26 mouse cellular contexts compared by ENCODE assay signal in the genomic region with DNA sequence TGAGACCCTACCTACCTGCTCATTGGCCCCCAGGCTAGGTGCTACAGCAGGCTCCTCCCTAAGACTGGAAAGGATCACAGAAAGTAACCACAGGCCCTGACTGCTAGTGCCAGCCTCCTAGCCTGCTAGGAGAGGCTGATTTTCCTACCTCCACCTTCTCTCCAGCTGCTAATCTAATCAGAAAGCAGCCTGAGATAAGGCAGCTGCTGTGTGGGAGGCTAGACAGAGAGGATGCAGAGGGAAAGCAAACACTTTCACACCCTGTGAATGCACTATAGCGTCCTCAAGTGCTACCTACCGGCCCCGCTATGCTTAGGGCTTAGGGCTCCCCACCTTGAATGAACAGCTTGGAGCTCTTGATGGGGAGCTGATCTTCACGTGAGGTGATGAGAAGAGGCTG. TPM values are rescaled to one million over a fixed set of nuclear protein-coding genes. Genes with fewer than 3 reads are reported as not detected.
DNase-seq lines count a peak whose midpoint lies in the region; ATAC-seq and TF ChIP-seq lines count a peak whose summit lies in the region.
"Had no signal": no experiment of that assay in that cellular context is flagged by ENCODE, and none has a peak within 500 bp of the region (broad histone marks: within the 10 kb centered on the region; RNA-seq: fewer than 3 reads in every experiment).

No protein-coding gene starts in this region.

- no peak overlapping the region for H3K9ac ChIP-seq in kidney, embryonic 16.5 days (replicated peaks; ENCODE audit: low read length)
- no peak overlapping the region for H3K9ac ChIP-seq in MEL (ENCODE audit: control insufficient read depth, low read depth, low read length, poor library complexity, severe bottlenecking)
- no peak overlapping the region for H3K9ac ChIP-seq in stomach, embryonic 15.5 days
- H3K9ac ChIP-seq: forebrain, postnatal 0 days; heart, embryonic 15.5 days; liver, postnatal 0 days; neural tube, embryonic 15.5 days had no signal

- no peak for TF ChIP-seq EP300 in MEL (IDR thresholded peaks at IDR 0.05; ENCODE audit: low read depth in 1 of 2, low read length in 2 of 2)

- H3K79me2 ChIP-seq in MEL (ENCODE audit: control insufficient read depth, insufficient read depth, low read length, poor library complexity) = no peaks in the 10 kb centered on the region

- H3K4me2 ChIP-seq in kidney, embryonic 16.5 days (replicated peaks; ENCODE audit: low read depth, low read length) = no peak overlapping the region
- no peak overlapping the region for H3K4me2 ChIP-seq in stomach, embryonic 15.5 days
- H3K4me2 ChIP-seq: heart, embryonic 15.5 days; neural tube, embryonic 15.5 days had no signal

- WGBS in kidney, embryonic 16.5 days = 52% methylated on average over 4 of the region's 4 CpGs
- WGBS in stomach, embryonic 15.5 days = 51% methylated on average over 4 of the region's 4 CpGs
- WGBS in thymus, adult 2 months = 93% methylated on average over 4 of the region's 4 CpGs

- no peaks in the 10 kb centered on the region for H3K36me3 ChIP-seq in kidney, embryonic 16.5 days (ENCODE audit: insufficient read depth, low read length)
- H3K36me3 ChIP-seq in MEL (ENCODE audit: control insufficient read depth in 1 of 2, insufficient read depth in 2 of 2, low read length in 2 of 2) = no peaks in the 10 kb centered on the region
- H3K36me3 ChIP-seq in stomach, embryonic 15.5 days = no peaks in the 10 kb centered on the region
- H3K36me3 ChIP-seq in thymus, adult 2 months (ENCODE audit: control insufficient read depth, insufficient read depth, low read length) = no peaks in the 10 kb centered on the region
- H3K36me3 ChIP-seq: forebrain, embryonic 10.5 days; G1E; heart, embryonic 15.5 days; neural tube, embryonic 15.5 days had no signal

- H3K27ac ChIP-seq in gastrocnemius, adult 2 months = no peak overlapping the region
- H3K27ac ChIP-seq in kidney, embryonic 16.5 days (ENCODE audit: low read length) = 0 out of 2 replicates have a peak overlapping the region, but pooled peaks have one; percentile 54
- no peak overlapping the region for H3K27ac ChIP-seq in MEL (ENCODE audit: control insufficient read depth, low read depth, low read length)
- peak overlapping the region; percentile 61 for H3K27ac ChIP-seq in stomach, embryonic 15.5 days
- no peak overlapping the region for H3K27ac ChIP-seq in thymus, adult 2 months (ENCODE audit: control insufficient read depth, insufficient read depth, low read length)
- H3K27ac ChIP-seq: forebrain, embryonic 10.5 days; heart, adult 2 months; heart, embryonic 15.5 days; hindbrain, postnatal 0 days; neural tube, embryonic 15.5 days had no signal

- TF ChIP-seq POLR2A in MEL (IDR thresholded peaks at IDR 0.05; ENCODE audit: control insufficient read depth in 1 of 2, insufficient read depth in 1 of 2, low read depth in 1 of 2, low read length in 2 of 2, poor library complexity in 1 of 2) = no peak
- no peak for TF ChIP-seq POLR2A in thymus, adult 2 months (IDR thresholded peaks at IDR 0.05; ENCODE audit: control insufficient read depth, extremely low read depth, insufficient read depth, low read length, poor library complexity)

- no peak for TF ChIP-seq RAD21 in MEL (IDR thresholded peaks at IDR 0.05; ENCODE audit: low read depth, low read length)

- no peaks in the 10 kb centered on the region for H3K27me3 ChIP-seq in kidney, embryonic 16.5 days (ENCODE audit: insufficient read depth, low read length)
- H3K27me3 ChIP-seq in MEL (ENCODE audit: control insufficient read depth in 1 of 2, insufficient read depth in 2 of 2, low read length in 2 of 2) = peaks cover 4 to 17% of the 10 kb centered on the region in 2 experiments
- H3K27me3 ChIP-seq in stomach, embryonic 15.5 days (replicated peaks) = no peaks in the 10 kb centered on the region
- H3K27me3 ChIP-seq in thymus, adult 2 months (ENCODE audit: control insufficient read depth, insufficient read depth, low read length) = no peaks in the 10 kb centered on the region
- H3K27me3 ChIP-seq: heart, embryonic 15.5 days; neural tube, embryonic 15.5 days had no signal

- no peak for TF ChIP-seq CTCF in gastrocnemius, adult 2 months (IDR thresholded peaks at IDR 0.05)
- no peak for TF ChIP-seq CTCF in MEL (IDR thresholded peaks at IDR 0.05 in 2 of 3, conservative IDR thresholded peaks at IDR 0.05 in 1 of 3; ENCODE audit: control insufficient read depth in 1 of 3, insufficient read depth in 1 of 3, low read depth in 2 of 3, low read length in 3 of 3, poor library complexity in 1 of 3, severe bottlenecking in 1 of 3)
- no peak for TF ChIP-seq CTCF in thymus, adult 2 months (IDR thresholded peaks at IDR 0.05; ENCODE audit: borderline replicate concordance, control insufficient read depth, extremely low read depth, insufficient read depth, low read length, poor library complexity)

- peaks cover 19% of the 10 kb centered on the region for H3K4me1 ChIP-seq in kidney, embryonic 16.5 days (ENCODE audit: insufficient read depth, low read length)
- no peaks in the 10 kb centered on the region for H3K4me1 ChIP-seq in MEL (ENCODE audit: control insufficient read depth in 1 of 2, insufficient read depth in 2 of 2, low read length in 2 of 2)
- peaks cover 14% of the 10 kb centered on the region for H3K4me1 ChIP-seq in stomach, embryonic 15.5 days
- no peaks in the 10 kb centered on the region for H3K4me1 ChIP-seq in thymus, adult 2 months (replicated peaks; ENCODE audit: control insufficient read depth, insufficient read depth, low read length)

- no peak overlapping the region for H3K4me3 ChIP-seq in gastrocnemius, adult 2 months
- no peak overlapping the region for H3K4me3 ChIP-seq in kidney, embryonic 16.5 days (ENCODE audit: low read length)
- H3K4me3 ChIP-seq in MEL (ENCODE audit: control insufficient read depth in 1 of 2, insufficient read depth in 1 of 2, low read depth in 2 of 2, low read length in 2 of 2) = no peak overlapping the region
- H3K4me3 ChIP-seq in stomach, embryonic 15.5 days (replicated peaks) = no peak overlapping the region
- H3K4me3 ChIP-seq in thymus, adult 2 months (ENCODE audit: control insufficient read depth, insufficient read depth, low read length) = no peak overlapping the region
- H3K4me3 ChIP-seq: forebrain, embryonic 10.5 days; heart, adult 2 months; heart, embryonic 15.5 days; neural tube, embryonic 15.5 days had no signal

- no peaks in the 10 kb centered on the region for H3K9me3 ChIP-seq in kidney, embryonic 16.5 days (ENCODE audit: low read length)
- H3K9me3 ChIP-seq in MEL (replicated peaks; ENCODE audit: insufficient read depth, low read length) = no peaks in the 10 kb centered on the region
- H3K9me3 ChIP-seq in stomach, embryonic 15.5 days = no peaks in the 10 kb centered on the region
- H3K9me3 ChIP-seq: forebrain, embryonic 10.5 days; G1E; heart, embryonic 15.5 days; neural tube, embryonic 15.5 days had no signal

- peak; percentile 1 for DNase-seq in gastrocnemius, adult 2 months
- DNase-seq in gastrocnemius, postnatal 10 days = no peak
- DNase-seq in kidney, adult 9 months = no peak
- no peak for DNase-seq in MEL (ENCODE audit: low read depth, low spot score)
- DNase-seq in thymus, adult 2 months = no peak
- DNase-seq: adrenal gland, postnatal 36 days; cerebellum, adult 18-20 months; cerebellum, postnatal 25 days; embryo, embryonic 11 days; forebrain, postnatal 0 days; heart, adult 2 months; heart, postnatal 4 days; kidney, postnatal 14 days; liver; liver, postnatal 0 days; right cerebral cortex, postnatal 14 days; thymus, postnatal 25 days had no signal

- intact Hi-C loops in gastrocnemius, adult 2 months (cut with DNase I) = no loop called here

- ATAC-seq in kidney, embryonic 16.5 days (ENCODE audit: low FRiP score, low TSS enrichment) = no peak
- peak; percentile 74 for ATAC-seq in stomach, embryonic 15.5 days (ENCODE audit: insufficient read depth, low FRiP score, low read depth)
- ATAC-seq: forebrain, postnatal 0 days; hindbrain, postnatal 0 days; liver, postnatal 0 days; midbrain, embryonic 16.5 days had no signal

TF ChIP-seq in MEL, 35 proteins besides CTCF, POLR2A, EP300 and RAD21:
- TF ChIP-seq MYC (IDR thresholded peaks at IDR 0.05; ENCODE audit: low read depth, low read length) (no peak), GATA1 (IDR thresholded peaks at IDR 0.05; ENCODE audit: low read depth, low read length) (0 out of 2 replicates have a peak, but pooled peaks have one; percentile 14), ZC3H11A (IDR thresholded peaks at IDR 0.05; ENCODE audit: low read depth, low read length) (no peak), USF1 (IDR thresholded peaks at IDR 0.05; ENCODE audit: low read depth, low read length) (no peak)

RNA-seq across cellular contexts. Expression of gene Paqr5, which starts 19.6 kb away (rescaled TPM):
- not detected for total RNA-seq in gastrocnemius, adult 2 months (2021)
- total RNA-seq in gastrocnemius, postnatal 10 days (2021) = under 1 TPM in 1 of 2 experiments, not detected in 1; 0.14 TPM
- 50.4 and 53.4 TPM in 2 replicates for polyA plus RNA-seq in kidney, embryonic 16.5 days (2015; fragmentation: Nextera tagmentation; extraction: Ambion mirVana)
- not detected in 2 replicates for total RNA-seq in MEL (2012; rRNA removed)
- under 1 TPM in 1 of 2 experiments, not detected in 1; 0.04 TPM for polyA plus RNA-seq in MEL (2012; ENCODE audit: insufficient read depth in 1 of 2, insufficient read length in 2 of 2, low read depth in 1 of 2, low replicate concordance in 2 of 2, missing spikeins in 1 of 2)
- 20.5 and 30.6 TPM in 2 replicates for polyA plus RNA-seq in stomach, embryonic 15.5 days (2015; fragmentation: Nextera tagmentation; extraction: Ambion mirVana)
- polyA plus RNA-seq in thymus, adult 2 months (2012; rRNA removed) = 5.1 and 5.3 TPM in 2 replicates
- total RNA-seq: gastrocnemius, adult 8-10 months; heart, adult 2 months; heart, postnatal 4 days had no signal
- polyA plus RNA-seq: G1E had no signal

Comparison
In these comparisons a context has a peak if more than half of its experiments do, and no peak if none do; other contexts are left out.
1. H3K27ac ChIP-seq: peak in kidney, embryonic 16.5 days (single experiment) and stomach, embryonic 15.5 days (single experiment); none in gastrocnemius, adult 2 months (single experiment), MEL (single experiment) and thymus, adult 2 months (single experiment).